Comparison of ENCODE assay signal across 8 mouse cellular contexts in the genomic region with DNA sequence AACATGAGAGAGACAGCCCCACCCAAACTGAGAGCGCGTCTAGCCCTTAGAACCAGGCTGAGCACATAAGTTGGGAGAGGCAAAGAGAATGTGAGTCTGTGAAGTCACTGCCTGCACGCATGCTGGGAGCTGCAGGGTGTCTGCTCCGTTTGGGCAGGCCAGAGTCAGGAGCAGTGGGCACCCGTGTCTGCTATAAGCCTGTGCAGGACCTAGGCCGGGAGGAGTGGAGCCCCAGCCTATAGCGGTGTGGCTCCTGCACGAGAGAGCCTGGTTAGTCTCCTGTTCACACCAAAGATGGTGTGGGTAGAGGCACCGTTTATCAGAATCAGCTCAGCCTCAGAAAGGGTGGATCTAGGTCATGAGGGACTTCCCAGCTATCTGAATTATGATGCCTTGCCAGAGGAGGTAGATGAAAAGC. TPM values are rescaled to one million over a fixed set of nuclear protein-coding genes. Genes with fewer than 3 reads are reported as not detected.
A peak's percentile ranks its signal among the peaks of the same experiment; 100 is the strongest.
DNase-seq lines count a peak whose midpoint lies in the region; ATAC-seq and TF ChIP-seq lines count a peak whose summit lies in the region.

No protein-coding gene starts in this region.

- TF ChIP-seq CTCF in bone marrow, adult 2 months (IDR thresholded peaks at IDR 0.05; ENCODE audit: control insufficient read depth, insufficient read depth, low read length) = no peak
- TF ChIP-seq CTCF in thymus, adult 2 months (IDR thresholded peaks at IDR 0.05; ENCODE audit: borderline replicate concordance, control insufficient read depth, extremely low read depth, insufficient read depth, low read length, poor library complexity) = no peak

- H3K27me3 ChIP-seq in heart, embryonic 13.5 days (replicated peaks) = no peaks in the 10 kb centered on the region
- no peaks in the 10 kb centered on the region for H3K27me3 ChIP-seq in embryonic facial prominence, embryonic 15.5 days
- no peaks in the 10 kb centered on the region for H3K27me3 ChIP-seq in thymus, adult 2 months (ENCODE audit: control insufficient read depth, insufficient read depth, low read length)

- H3K9ac ChIP-seq in heart, embryonic 13.5 days = peak overlapping the region; percentile 45; the same call in 1 of the 2 replicates
- H3K9ac ChIP-seq in embryonic facial prominence, embryonic 15.5 days = no peak overlapping the region

- peaks cover 2% of the 10 kb centered on the region; the same call in 1 of the 2 replicates for H3K36me3 ChIP-seq in heart, embryonic 13.5 days
- no peaks in the 10 kb centered on the region for H3K36me3 ChIP-seq in embryonic facial prominence, embryonic 15.5 days
- no peaks in the 10 kb centered on the region for H3K36me3 ChIP-seq in thymus, adult 2 months (ENCODE audit: control insufficient read depth, insufficient read depth, low read length)

- no peak overlapping the region for H3K4me3 ChIP-seq in heart, embryonic 13.5 days
- H3K4me3 ChIP-seq in bone marrow, adult 2 months (replicated peaks; ENCODE audit: control insufficient read depth, low read depth, low read length) = peak overlapping the region; percentile 4
- H3K4me3 ChIP-seq in embryonic facial prominence, embryonic 15.5 days (replicated peaks) = no peak overlapping the region
- no peak overlapping the region for H3K4me3 ChIP-seq in thymus, adult 2 months (ENCODE audit: control insufficient read depth, insufficient read depth, low read length)

- no peak for ATAC-seq in heart, embryonic 13.5 days (ENCODE audit: extremely low read depth, insufficient number of reproducible peaks, low FRiP score, low TSS enrichment)
- peak; percentile 79 for ATAC-seq in embryonic facial prominence, embryonic 15.5 days (ENCODE audit: insufficient number of reproducible peaks, low FRiP score, low TSS enrichment, low read depth)

- no peak for TF ChIP-seq POLR2A in bone marrow, adult 2 months (IDR thresholded peaks at IDR 0.05; ENCODE audit: borderline replicate concordance, control insufficient read depth, low read depth, low read length)
- no peak for TF ChIP-seq POLR2A in thymus, adult 2 months (IDR thresholded peaks at IDR 0.05; ENCODE audit: control insufficient read depth, extremely low read depth, insufficient read depth, low read length, poor library complexity)

- H3K4me2 ChIP-seq in heart, embryonic 13.5 days = peak overlapping the region; percentile 16; the same call in 1 of the 2 replicates
- peak overlapping the region; percentile 20 for H3K4me2 ChIP-seq in embryonic facial prominence, embryonic 15.5 days (replicated peaks)

- peak overlapping the region; percentile 74 for H3K27ac ChIP-seq in heart, embryonic 13.5 days (replicated peaks)
- peak overlapping the region; percentile 42; the same call in 1 of the 2 replicates for H3K27ac ChIP-seq in bone marrow, adult 2 months (ENCODE audit: control insufficient read depth, insufficient read depth, low read depth, low read length, poor library complexity)
- H3K27ac ChIP-seq in embryonic facial prominence, embryonic 15.5 days (replicated peaks) = peak overlapping the region; percentile 89
- H3K27ac ChIP-seq in thymus, adult 2 months (ENCODE audit: control insufficient read depth, insufficient read depth, low read length) = no peak overlapping the region

- H3K9me3 ChIP-seq in heart, embryonic 13.5 days = no peaks in the 10 kb centered on the region
- H3K9me3 ChIP-seq in embryonic facial prominence, embryonic 15.5 days (replicated peaks) = no peaks in the 10 kb centered on the region

- no peak for DNase-seq in heart, postnatal 25 days (ENCODE audit: low spot score)
- peak; percentile 54 for DNase-seq in liver
- DNase-seq in thymus, adult 2 months = no peak
- DNase-seq in kidney, postnatal 25 days = no peak
- DNase-seq in right cerebral cortex, postnatal 10 days (ENCODE audit: low spot score in 2 of 2) = no peak

- 30% methylated on average over 9 of the region's 9 CpGs for WGBS in heart, embryonic 13.5 days
- WGBS in bone marrow, adult 2 months = 64% methylated on average over 9 of the region's 9 CpGs
- 28% methylated on average over 9 of the region's 9 CpGs for whole genome bisulfite sequencing in embryonic facial prominence, embryonic 15.5 days
- 94% methylated on average over 9 of the region's 9 CpGs for WGBS in thymus, adult 2 months

- peaks cover 60% of the 10 kb centered on the region for H3K4me1 ChIP-seq in heart, embryonic 13.5 days
- peaks cover 2% of the 10 kb centered on the region; the same call in 1 of the 2 replicates for H3K4me1 ChIP-seq in bone marrow, adult 2 months (ENCODE audit: control insufficient read depth, insufficient read depth, low read length)
- peaks cover 74% of the 10 kb centered on the region for H3K4me1 ChIP-seq in embryonic facial prominence, embryonic 15.5 days
- H3K4me1 ChIP-seq in thymus, adult 2 months (replicated peaks; ENCODE audit: control insufficient read depth, insufficient read depth, low read length) = no peaks in the 10 kb centered on the region

- intact Hi-C loops in heart, postnatal 25 days (cut with DNase I) = loop anchor here (5.0 kb wide), 1 partner anchor 37 kb away; no protein-coding TSS in a partner anchor

RNA-seq across cellular contexts. Expression of a gene that starts 55.2 kb away (rescaled TPM):
- polyA plus RNA-seq in heart, embryonic 13.5 days (2015; fragmentation: Nextera tagmentation; extraction: Ambion mirVana) = 0.24 and 0.39 TPM in 2 replicates
- under 1 TPM in 1 of 2 experiments, not detected in 1; 0.36 TPM for total RNA-seq in heart, postnatal 25 days (2021)
- polyA plus RNA-seq in bone marrow, adult 2 months (2011; ENCODE audit: insufficient read depth, insufficient read length, low replicate concordance, missing spikeins) = 9.5 and 16.1 TPM in 2 replicates
- 0.45 and 0.53 TPM in 2 replicates for polyA plus RNA-seq in embryonic facial prominence, embryonic 15.5 days (2015; fragmentation: Nextera tagmentation; extraction: Ambion mirVana)
- 19.3 and 21.9 TPM in 2 replicates for polyA plus RNA-seq in thymus, adult 2 months (2012; rRNA removed)

RNA-seq across cellular contexts. Expression of a gene that starts 55.8 kb away (rescaled TPM):
- polyA plus RNA-seq in heart, embryonic 13.5 days (2015; fragmentation: Nextera tagmentation; extraction: Ambion mirVana) = 13.9 and 16.8 TPM in 2 replicates
- total RNA-seq in heart, postnatal 25 days (2021) = 10 to 100 TPM; 20.5 to 24.0 TPM
- 37.6 and 43.7 TPM in 2 replicates for polyA plus RNA-seq in bone marrow, adult 2 months (2011; ENCODE audit: insufficient read depth, insufficient read length, low replicate concordance, missing spikeins)
- polyA plus RNA-seq in embryonic facial prominence, embryonic 15.5 days (2015; fragmentation: Nextera tagmentation; extraction: Ambion mirVana) = 22.3 and 24.4 TPM in 2 replicates
- 4.0 and 4.1 TPM in 2 replicates for polyA plus RNA-seq in thymus, adult 2 months (2012; rRNA removed)
